Mouse (Mus musculus): ENCODE data around the gene Gria2.

The Gria2 gene

GRCm38 (mm10) chr3:80774005-80774764 lies 28.4 kb downstream of the Gria2 start:
- no peak for DNase-seq

GRCm38 (mm10) chr3:80773232-80773631 lies 29.4 kb downstream of the Gria2 start:
- DNase-seq: no peak

GRCm38 (mm10) chr3:80769506-80770235 lies 33.0 kb downstream of the Gria2 start:
- DNase-seq: peak; percentile 90

GRCm38 (mm10) chr3:80758955-80759354 lies 43.7 kb downstream of the Gria2 start:
- DNase-seq: no peak

- no peak for DNase-seq
These were observed 44.3 kb downstream of the Gria2 start for GRCm38 (mm10) chr3:80758363-80758762.

- DNase-seq: no peak
These were observed 51.8 kb downstream of the Gria2 start for GRCm38 (mm10) chr3:80750786-80751185.

GRCm38 (mm10) chr3:80725205-80725604 lies 77.4 kb downstream of the Gria2 start:
- DNase-seq: peak; percentile 39

GRCm38 (mm10) chr3:80713123-80713522 lies 89.5 kb downstream of the Gria2 start:
- no peak for DNase-seq

- no peak for DNase-seq
These were observed 93.6 kb downstream of the Gria2 start for GRCm38 (mm10) chr3:80708992-80709391.

- DNase-seq: no peak
These were observed 100.5 kb downstream of the Gria2 start for GRCm38 (mm10) chr3:80702173-80702572.

- DNase-seq: peak; percentile 67
These were observed 105.1 kb downstream of the Gria2 start for GRCm38 (mm10) chr3:80697523-80697922.

- DNase-seq: no peak
These were observed 107.7 kb downstream of the Gria2 start for GRCm38 (mm10) chr3:80694965-80695364.

GRCm38 (mm10) chr3:80665105-80665504 lies 137.5 kb downstream of the Gria2 start:
- no peak for DNase-seq

- DNase-seq: no peak
These were observed 139.3 kb downstream of the Gria2 start for GRCm38 (mm10) chr3:80663293-80663692.

- no peak for DNase-seq
These were observed 140.8 kb downstream of the Gria2 start for GRCm38 (mm10) chr3:80661838-80662237.

GRCm38 (mm10) chr3:80652213-80652612 lies 150.4 kb downstream of the Gria2 start:
- no peak for DNase-seq
